Mouse (Mus musculus): ENCODE measurements at regions not wholly inside any gene's neighbourhood (a gene's known extent, or its start where the extent isn't known, plus 50 kb on each side); places are given as distances from the start of the nearest gene placed in this dataset.

DNA sequence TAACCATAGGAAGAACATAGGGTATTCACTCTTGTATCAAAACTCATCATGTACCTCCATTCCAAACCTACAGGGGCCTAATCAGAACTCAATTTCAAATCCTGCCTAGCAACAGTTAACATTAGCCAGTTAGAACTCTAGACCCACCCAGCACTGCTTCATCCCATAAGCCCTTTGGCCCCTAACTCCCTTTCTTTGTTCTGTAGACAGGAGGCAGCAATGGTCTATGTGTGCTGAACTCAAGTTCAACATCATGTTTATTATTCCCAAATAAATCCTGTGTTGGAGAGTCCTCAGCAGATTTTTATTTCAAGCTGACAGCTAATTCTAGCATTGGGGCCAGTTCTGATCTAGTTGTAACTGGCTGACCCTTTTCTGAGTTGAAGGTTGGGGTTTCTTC lies 112.2 kb downstream of the Ipo8 start:
- ATAC-seq (replicated peaks; ENCODE audit: low FRiP score, low TSS enrichment, low read depth) (no peak), DNase-seq (ENCODE audit: low spot score) (no peak)
- H3K4me2 ChIP-seq (ENCODE audit: low read length) = no peak overlapping the region
- no peak overlapping the region for H3K4me3 ChIP-seq (ENCODE audit: low read depth, low read length)
- H3K27ac ChIP-seq (ENCODE audit: low read depth) = no peak overlapping the region
- H3K27me3 ChIP-seq (replicated peaks; ENCODE audit: control insufficient read depth, insufficient read depth, low read length) = no peaks in the 10 kb centered on the region
- H3K9ac ChIP-seq (ENCODE audit: low read length) = no peak overlapping the region
- H3K9me3 ChIP-seq (ENCODE audit: control insufficient read depth, low read length) = no peaks in the 10 kb centered on the region
- no peaks in the 10 kb centered on the region for H3K36me3 ChIP-seq (ENCODE audit: control insufficient read depth, insufficient read depth, low read length)
- no peaks in the 10 kb centered on the region for H3K4me1 ChIP-seq (replicated peaks; ENCODE audit: control insufficient read depth, insufficient read depth, low read length)

DNA sequence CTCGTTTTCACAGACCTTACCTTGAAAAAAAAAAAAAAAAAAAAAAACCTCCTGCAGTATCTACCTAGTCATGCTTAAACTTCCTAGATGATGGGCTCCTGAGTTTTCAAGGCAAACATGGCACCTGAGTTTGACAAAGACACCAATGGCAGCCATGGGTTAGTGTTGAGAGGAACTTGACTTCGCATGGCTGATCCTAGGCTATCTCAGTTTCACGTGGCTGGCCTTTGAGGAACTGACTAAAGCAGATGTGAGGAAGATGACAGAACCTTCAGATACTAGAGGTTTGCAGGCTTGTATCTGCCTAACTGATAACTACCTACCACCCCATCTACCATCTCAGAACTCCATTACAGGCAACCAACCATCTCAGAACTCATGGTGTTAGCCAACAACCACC lies 120.9 kb downstream of the Ipo8 start:
- ATAC-seq (replicated peaks; ENCODE audit: low FRiP score, low TSS enrichment, low read depth) (no peak), DNase-seq (ENCODE audit: low spot score) (no peak)
- Histone ChIP-seq H3K4me1 (replicated peaks; ENCODE audit: control insufficient read depth, insufficient read depth, low read length) (no peaks in the 10 kb centered on the region), H3K27ac (ENCODE audit: low read depth) (no peak overlapping the region), H3K9ac (ENCODE audit: low read length) (no peak overlapping the region), H3K27me3 (replicated peaks; ENCODE audit: control insufficient read depth, insufficient read depth, low read length) (no peaks in the 10 kb centered on the region), H3K4me2 (ENCODE audit: low read length) (no peak overlapping the region), H3K36me3 (ENCODE audit: control insufficient read depth, insufficient read depth, low read length) (no peaks in the 10 kb centered on the region), H3K9me3 (ENCODE audit: control insufficient read depth, low read length) (no peaks in the 10 kb centered on the region), H3K4me3 (ENCODE audit: low read depth, low read length) (no peak overlapping the region)
- WGBS = 86% methylated on average over 3 of the region's 3 CpGs

DNA sequence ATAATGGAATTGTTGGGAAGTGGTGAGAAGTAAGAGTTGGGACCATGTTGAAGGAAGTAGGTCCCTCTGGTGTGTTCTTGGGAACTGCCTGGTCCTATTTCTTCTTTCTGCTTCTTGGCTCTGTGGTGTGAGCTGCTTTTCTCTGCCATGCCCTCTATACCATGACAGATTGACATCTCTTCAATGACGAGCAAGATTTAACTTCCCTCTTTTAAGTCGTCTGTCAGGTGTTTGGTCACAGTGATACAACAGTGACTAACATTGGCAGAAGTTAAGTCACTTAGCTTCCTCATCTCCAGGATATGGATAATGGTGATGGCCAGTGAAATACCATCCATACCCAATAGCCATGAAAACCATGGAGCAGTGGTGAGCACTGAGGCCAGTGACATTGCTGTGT lies 122.9 kb downstream of the Ipo8 start:
- 90% methylated on average over 2 of the region's 2 CpGs for WGBS
- no peaks in the 10 kb centered on the region for H3K36me3 ChIP-seq (ENCODE audit: control insufficient read depth, insufficient read depth, low read length)

DNA sequence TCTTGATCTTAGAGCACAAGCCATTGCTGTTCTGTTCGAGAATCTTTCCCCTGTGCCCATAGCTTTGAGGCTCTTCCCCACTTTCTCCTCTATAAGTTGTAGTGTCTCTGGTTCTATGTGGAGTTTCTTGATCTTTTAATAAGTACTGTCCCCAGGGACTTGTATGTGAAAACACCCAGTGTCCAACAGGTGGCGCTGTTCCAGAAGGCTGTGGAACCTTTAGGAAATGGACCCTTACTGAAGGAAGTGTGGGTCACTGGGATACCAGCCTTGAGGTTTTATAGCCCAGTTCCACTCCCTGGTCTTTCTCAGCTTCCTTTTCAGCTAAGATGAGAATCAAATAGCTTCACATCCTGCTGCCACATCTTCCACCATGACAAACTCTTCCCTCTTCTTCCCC lies 125.6 kb downstream of the Ipo8 start:
- Histone ChIP-seq H3K27ac (ENCODE audit: low read depth) (no peak overlapping the region), H3K27me3 (replicated peaks; ENCODE audit: control insufficient read depth, insufficient read depth, low read length) (no peaks in the 10 kb centered on the region), H3K9me3 (ENCODE audit: control insufficient read depth, low read length) (no peaks in the 10 kb centered on the region), H3K4me2 (ENCODE audit: low read length) (no peak overlapping the region), H3K36me3 (ENCODE audit: control insufficient read depth, insufficient read depth, low read length) (no peaks in the 10 kb centered on the region), H3K9ac (ENCODE audit: low read length) (no peak overlapping the region), H3K4me1 (replicated peaks; ENCODE audit: control insufficient read depth, insufficient read depth, low read length) (no peaks in the 10 kb centered on the region), H3K4me3 (ENCODE audit: low read depth, low read length) (no peak overlapping the region)
- 40% methylated on average over 2 of the region's 2 CpGs for WGBS
- ATAC-seq (replicated peaks; ENCODE audit: low FRiP score, low TSS enrichment, low read depth) (no peak), DNase-seq (ENCODE audit: low spot score) (no peak)

More for the DNA sequence above, 122.9 kb downstream of the Ipo8 start:
- Histone ChIP-seq H3K4me2 (ENCODE audit: low read length) (no peak overlapping the region), H3K4me1 (replicated peaks; ENCODE audit: control insufficient read depth, insufficient read depth, low read length) (no peaks in the 10 kb centered on the region), H3K27ac (ENCODE audit: low read depth) (no peak overlapping the region), H3K4me3 (ENCODE audit: low read depth, low read length) (no peak overlapping the region), H3K27me3 (replicated peaks; ENCODE audit: control insufficient read depth, insufficient read depth, low read length) (no peaks in the 10 kb centered on the region), H3K9ac (ENCODE audit: low read length) (no peak overlapping the region), H3K9me3 (ENCODE audit: control insufficient read depth, low read length) (no peaks in the 10 kb centered on the region)
- ATAC-seq (replicated peaks; ENCODE audit: low FRiP score, low TSS enrichment, low read depth) = no peak
- no peak for DNase-seq (ENCODE audit: low spot score)

DNA sequence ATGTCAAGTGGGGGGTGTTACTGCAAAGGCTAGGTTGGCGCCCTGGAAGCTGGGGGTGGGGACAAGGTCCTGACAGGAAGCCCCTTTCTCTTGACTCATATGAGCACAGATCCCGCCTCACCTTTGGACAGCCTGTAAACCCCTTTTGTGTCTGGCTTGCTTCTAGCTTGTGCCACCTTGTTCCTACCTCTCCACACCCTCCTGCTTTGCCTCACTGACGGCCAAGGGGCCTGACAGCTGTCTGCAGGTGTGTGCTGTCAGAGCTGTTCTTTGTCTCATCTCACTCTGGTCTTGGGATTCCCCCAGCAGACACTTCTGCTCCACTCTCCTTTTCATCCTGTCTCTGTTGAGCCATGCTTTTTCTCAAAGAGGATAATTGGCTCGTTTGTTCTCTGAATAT lies 137.9 kb downstream of the Ipo8 start:
- Histone ChIP-seq H3K27ac (ENCODE audit: low read depth) (no peak overlapping the region; the same call in 1 of the 2 replicates), H3K4me3 (ENCODE audit: low read depth, low read length) (no peak overlapping the region), H3K27me3 (replicated peaks; ENCODE audit: control insufficient read depth, insufficient read depth, low read length) (no peaks in the 10 kb centered on the region), H3K4me2 (ENCODE audit: low read length) (no peak overlapping the region), H3K9me3 (ENCODE audit: control insufficient read depth, low read length) (no peaks in the 10 kb centered on the region), H3K4me1 (replicated peaks; ENCODE audit: control insufficient read depth, insufficient read depth, low read length) (peaks cover 4% of the 10 kb centered on the region; the same call in 1 of the 2 replicates), H3K36me3 (ENCODE audit: control insufficient read depth, insufficient read depth, low read length) (no peaks in the 10 kb centered on the region), H3K9ac (ENCODE audit: low read length) (no peak overlapping the region)
- WGBS = 24% methylated on average over 4 of the region's 4 CpGs
- ATAC-seq (replicated peaks; ENCODE audit: low FRiP score, low TSS enrichment, low read depth) (peak; percentile 42; the same call in 1 of the 2 replicates), DNase-seq (ENCODE audit: low spot score) (peak; percentile 67)

DNA sequence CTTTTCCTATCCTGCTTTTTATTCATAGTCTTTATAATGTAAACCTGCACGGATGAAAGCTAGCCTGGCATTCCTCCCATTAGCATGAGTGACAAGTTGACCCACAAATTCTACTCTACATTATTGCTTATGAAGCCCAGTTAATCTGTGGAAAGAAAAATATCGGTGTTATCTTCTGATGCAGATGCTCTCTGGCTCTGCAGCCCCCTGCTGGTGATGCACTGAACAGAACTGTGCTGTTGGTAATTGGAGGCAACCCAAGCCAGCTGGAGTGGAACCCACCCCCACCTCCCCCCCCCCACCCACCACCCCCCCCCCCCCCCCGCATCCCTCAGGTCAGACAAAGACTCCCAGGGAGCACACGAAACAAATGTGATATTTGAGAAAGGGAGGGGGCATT lies 143.5 kb downstream of the Ipo8 start:
- Histone ChIP-seq H3K9me3 (ENCODE audit: control insufficient read depth, low read length) (no peaks in the 10 kb centered on the region), H3K27me3 (replicated peaks; ENCODE audit: control insufficient read depth, insufficient read depth, low read length) (no peaks in the 10 kb centered on the region), H3K36me3 (ENCODE audit: control insufficient read depth, insufficient read depth, low read length) (no peaks in the 10 kb centered on the region), H3K4me3 (ENCODE audit: low read depth, low read length) (no peak overlapping the region), H3K27ac (ENCODE audit: low read depth) (no peak overlapping the region), H3K9ac (ENCODE audit: low read length) (no peak overlapping the region), H3K4me2 (ENCODE audit: low read length) (no peak overlapping the region), H3K4me1 (replicated peaks; ENCODE audit: control insufficient read depth, insufficient read depth, low read length) (no peaks in the 10 kb centered on the region)
- WGBS = 28% methylated on average over 3 of the region's 4 CpGs
- DNase-seq (ENCODE audit: low spot score) (peak; percentile 73), ATAC-seq (replicated peaks; ENCODE audit: low FRiP score, low TSS enrichment, low read depth) (no peak)

DNA sequence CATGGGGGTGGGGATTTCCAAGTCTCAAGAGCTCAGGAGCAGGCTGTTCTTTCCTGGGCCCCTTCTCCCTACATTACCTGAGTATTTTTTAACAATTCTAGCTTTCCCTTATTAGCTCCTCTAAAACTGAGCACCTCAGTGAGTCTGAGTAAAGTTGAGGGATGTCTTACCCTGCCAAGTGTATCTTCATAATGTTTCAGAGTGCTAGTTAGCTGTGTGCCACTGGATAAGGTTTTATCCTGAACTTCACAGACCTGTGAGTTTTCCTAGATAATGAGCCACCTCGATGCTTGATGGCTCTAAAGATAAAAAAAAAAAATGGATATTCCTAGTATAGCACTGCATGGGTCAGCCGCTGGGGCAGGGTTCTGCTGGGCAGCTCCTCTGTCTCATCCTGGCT lies 171.1 kb downstream of the Ipo8 start:
- Histone ChIP-seq H3K9me3 (ENCODE audit: control insufficient read depth, low read length) (no peaks in the 10 kb centered on the region), H3K36me3 (ENCODE audit: control insufficient read depth, insufficient read depth, low read length) (no peaks in the 10 kb centered on the region), H3K27ac (ENCODE audit: low read depth) (no peak overlapping the region), H3K9ac (ENCODE audit: low read length) (no peak overlapping the region), H3K27me3 (replicated peaks; ENCODE audit: control insufficient read depth, insufficient read depth, low read length) (no peaks in the 10 kb centered on the region), H3K4me2 (ENCODE audit: low read length) (no peak overlapping the region), H3K4me3 (ENCODE audit: low read depth, low read length) (no peak overlapping the region), H3K4me1 (replicated peaks; ENCODE audit: control insufficient read depth, insufficient read depth, low read length) (no peaks in the 10 kb centered on the region)
- 79% methylated on average over 2 of the region's 2 CpGs for WGBS
- ATAC-seq (replicated peaks; ENCODE audit: low FRiP score, low TSS enrichment, low read depth) = no peak
- DNase-seq (ENCODE audit: low spot score) = no peak

DNA sequence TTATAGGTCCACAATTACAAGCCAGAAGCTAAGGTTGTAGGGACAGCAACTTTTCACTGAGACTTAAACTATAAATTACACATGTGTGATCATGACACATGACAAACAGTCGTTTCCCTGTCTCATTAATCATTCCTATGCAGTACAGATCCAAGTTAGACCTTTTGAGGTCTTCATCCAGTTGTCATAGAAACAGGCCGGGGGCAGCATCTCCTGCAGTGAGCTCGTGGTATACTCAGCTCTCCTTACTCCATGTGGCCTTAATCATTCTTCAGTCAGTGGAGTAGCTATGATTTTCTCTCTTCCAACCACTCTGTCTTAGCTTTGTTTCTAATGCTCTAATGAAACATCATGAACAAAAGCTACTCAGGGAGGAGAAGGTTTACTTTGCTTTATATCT lies 178.1 kb downstream of the Ipo8 start:
- Histone ChIP-seq H3K9me3 (ENCODE audit: control insufficient read depth, low read length) (no peaks in the 10 kb centered on the region), H3K4me1 (replicated peaks; ENCODE audit: control insufficient read depth, insufficient read depth, low read length) (no peaks in the 10 kb centered on the region), H3K4me2 (ENCODE audit: low read length) (no peak overlapping the region), H3K4me3 (ENCODE audit: low read depth, low read length) (no peak overlapping the region), H3K9ac (ENCODE audit: low read length) (no peak overlapping the region), H3K27me3 (replicated peaks; ENCODE audit: control insufficient read depth, insufficient read depth, low read length) (no peaks in the 10 kb centered on the region), H3K27ac (ENCODE audit: low read depth) (no peak overlapping the region), H3K36me3 (ENCODE audit: control insufficient read depth, insufficient read depth, low read length) (no peaks in the 10 kb centered on the region)
- 55% methylated on average over 3 of the region's 3 CpGs for WGBS
- ATAC-seq (replicated peaks; ENCODE audit: low FRiP score, low TSS enrichment, low read depth) (no peak), DNase-seq (ENCODE audit: low spot score) (no peak)

DNA sequence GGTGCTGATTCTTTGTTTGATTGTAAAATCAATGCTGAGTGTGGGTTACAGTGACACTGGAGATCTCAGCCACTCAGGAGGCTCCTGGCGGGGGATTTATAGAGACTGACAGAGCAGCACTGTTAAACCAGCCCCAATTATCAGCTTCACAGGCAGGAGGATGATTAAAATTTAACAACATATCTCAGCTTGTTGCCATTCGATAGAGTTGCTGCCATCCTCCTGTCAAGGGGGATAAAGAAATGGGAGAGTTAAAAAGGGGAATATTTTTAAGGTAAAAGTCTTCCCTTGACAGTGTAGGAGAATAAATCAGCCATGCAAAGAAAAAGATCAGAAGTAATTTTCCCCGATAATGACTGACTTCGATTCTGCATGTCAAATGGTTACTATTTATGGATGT lies 178.8 kb downstream of the Ipo8 start:
- no peaks in the 10 kb centered on the region for H3K4me1 ChIP-seq (replicated peaks; ENCODE audit: control insufficient read depth, insufficient read depth, low read length)
- no peak overlapping the region for H3K9ac ChIP-seq (ENCODE audit: low read length)
- no peak overlapping the region for H3K27ac ChIP-seq (ENCODE audit: low read depth)
- H3K9me3 ChIP-seq (ENCODE audit: control insufficient read depth, low read length) = no peaks in the 10 kb centered on the region
- no peaks in the 10 kb centered on the region for H3K36me3 ChIP-seq (ENCODE audit: control insufficient read depth, insufficient read depth, low read length)
- H3K27me3 ChIP-seq (replicated peaks; ENCODE audit: control insufficient read depth, insufficient read depth, low read length) = no peaks in the 10 kb centered on the region
- DNase-seq (ENCODE audit: low spot score) (no peak), ATAC-seq (replicated peaks; ENCODE audit: low FRiP score, low TSS enrichment, low read depth) (no peak)
- 69% methylated on average over 4 of the region's 4 CpGs for WGBS
- H3K4me3 ChIP-seq (ENCODE audit: low read depth, low read length) = no peak overlapping the region
- no peak overlapping the region for H3K4me2 ChIP-seq (ENCODE audit: low read length)
